Mouse (Mus musculus) hindbrain, embryonic 16.5 days (tissue): ENCODE data around the gene Olfr504. TPM values are rescaled to one million over a fixed set of nuclear protein-coding genes. Genes with fewer than 3 reads are reported as not detected.
"Not testable (repeated sequence)": the region's sequence is repeated elsewhere in the genome, so short reads cannot be mapped to it uniquely, and the experiment has no call there.

Experiments
- ATAC-seq: fragments of 200-750 bp; cut with Nextera tagmentation; 2 replicates; pipeline ENCODE4 v1.8.0; 2017; ENCODE audit warnings: moderate TSS enrichment, moderate library complexity
- H3K27ac ChIP-seq: fragments of 300-500 bp; sonication (generic); 2 replicates; pipeline ENCODE4 v1.5.1; 2014; ENCODE audit warnings: low read depth, mild to moderate bottlenecking, control low read depth, low read length, moderate library complexity
- H3K27me3 ChIP-seq: fragments of 300-500 bp; sonication (generic); replicated peaks from 2 replicates; pipeline ENCODE4 v1.6.1; 2014; ENCODE audit warnings: low read length; ENCODE audit not compliant: control insufficient read depth, insufficient read depth
- H3K36me3 ChIP-seq: fragments of 300-500 bp; sonication (generic); 2 replicates; pipeline ENCODE4 v1.6.1; 2014; ENCODE audit warnings: mild to moderate bottlenecking, low read length, moderate library complexity, mixed read lengths; ENCODE audit not compliant: control insufficient read depth, insufficient read depth
- H3K4me1 ChIP-seq: fragments of 300-500 bp; sonication (generic); 2 replicates; pipeline ENCODE4 v1.6.1; 2014; ENCODE audit warnings: low read depth, low read length; ENCODE audit not compliant: control insufficient read depth, insufficient read depth
- H3K4me2 ChIP-seq: fragments of 300-500 bp; sonication (generic); 2 replicates; pipeline ENCODE4 v1.6.1; 2014; ENCODE audit warnings: mild to moderate bottlenecking, low read length, control low read depth, moderate library complexity
- H3K4me3 ChIP-seq: fragments of 300-500 bp; sonication (generic); 2 replicates; pipeline ENCODE4 v1.5.1; 2014; ENCODE audit warnings: mild to moderate bottlenecking, low read length, control low read depth, moderate library complexity
- H3K9ac ChIP-seq: fragments of 300-500 bp; sonication (generic); 2 replicates; pipeline ENCODE4 v1.6.1; 2014; ENCODE audit warnings: low read depth, mild to moderate bottlenecking, control low read depth, low read length, moderate library complexity
- H3K9me3 ChIP-seq: fragments of 300-500 bp; sonication (generic); 2 replicates; pipeline ENCODE4 v1.6.1; 2014; ENCODE audit warnings: mild to moderate bottlenecking, low read length, moderate library complexity; ENCODE audit not compliant: control insufficient read depth
- WGBS: fragments of 180-500 bp; shearing (Covaris S2); extraction: QIAGEN DNeasy Blood & Tissue Kit; methylation state at CpG from one replicate; pipeline ENCODE4 v1.1.7; 2014; 5-methylcytosine and 5-hydroxymethylcytosine counted together
- polyA plus RNA-seq: library from polyadenylated mRNA; unstranded; fragments of >200 nt; fragmentation: Nextera tagmentation; extraction: Ambion mirVana; gene quantifications from 2 replicates; pipeline ENCODE4 v1.2.1, GENCODE M21; 2015

Gene Olfr504
- polyA plus RNA-seq: not detected in 2 replicates

- 0 out of 2 replicates have a peak, but pooled peaks cover 3% of the 10 kb centered on the region for H3K9me3 ChIP-seq
- 91% methylated on average over 1 of the region's 1 CpGs for WGBS
- H3K27me3 ChIP-seq: no peaks in the 10 kb centered on the region
- no peak for ATAC-seq
- no peak within 1 kb of the TSS for H3K27ac ChIP-seq
- no peak within 1 kb of the TSS for H3K9ac ChIP-seq
- no peaks in the 10 kb centered on the region for H3K4me1 ChIP-seq
- H3K4me3 ChIP-seq: no peak within 1 kb of the TSS
- H3K4me2 ChIP-seq: no peak within 1 kb of the TSS
- no peaks in the 10 kb centered on the region for H3K36me3 ChIP-seq
These were observed at the start of gene Olfr504 for GRCm38 (mm10) chr7:108565693-108566092. Gene Olfr504 (minus strand): TSS chr7:108565793.

GRCm38 (mm10) chr7:108614110-108614509 lies 48.5 kb upstream of the Olfr504 start:
- Histone ChIP-seq H3K9me3 (no peaks in the 10 kb centered on the region), H3K4me2 (no peak overlapping the region), H3K9ac (no peak overlapping the region), H3K27me3 (no peaks in the 10 kb centered on the region), H3K27ac (no peak overlapping the region), H3K36me3 (no peaks in the 10 kb centered on the region), H3K4me1 (no peaks in the 10 kb centered on the region), H3K4me3 (no peak overlapping the region)
- 87% methylated on average over 2 of the region's 2 CpGs for WGBS
- no peak for ATAC-seq

GRCm38 (mm10) chr7:108610487-108610886 lies 44.9 kb upstream of the Olfr504 start, which contains the start of gene Olfr506:
Gene Olfr506 (plus strand): TSS chr7:108610787.
- H3K36me3 ChIP-seq: no peaks in the 10 kb centered on the region
- no peaks in the 10 kb centered on the region for H3K9me3 ChIP-seq
- H3K27ac ChIP-seq: no peak within 1 kb of the TSS
- H3K4me1 ChIP-seq: no peaks in the 10 kb centered on the region
- no peak for ATAC-seq
- no peak within 1 kb of the TSS for H3K9ac ChIP-seq
- H3K4me2 ChIP-seq: no peak within 1 kb of the TSS
- no peak within 1 kb of the TSS for H3K4me3 ChIP-seq
- H3K27me3 ChIP-seq: no peaks in the 10 kb centered on the region

GRCm38 (mm10) chr7:108601916-108602315 lies 36.3 kb upstream of the Olfr504 start:
- not testable (repeated sequence) for H3K36me3 ChIP-seq, ATAC-seq, H3K9ac ChIP-seq, H3K9me3 ChIP-seq, H3K4me2 ChIP-seq, H3K27ac ChIP-seq, H3K4me3 ChIP-seq, H3K27me3 ChIP-seq, H3K4me1 ChIP-seq
- WGBS: 81% methylated on average over 3 of the region's 3 CpGs

- Histone ChIP-seq H3K9me3 (no peaks in the 10 kb centered on the region), H3K4me2 (no peak overlapping the region), H3K9ac (no peak overlapping the region), H3K4me3 (no peak overlapping the region), H3K27ac (no peak overlapping the region), H3K27me3 (no peaks in the 10 kb centered on the region), H3K36me3 (no peaks in the 10 kb centered on the region), H3K4me1 (no peaks in the 10 kb centered on the region)
- WGBS: 92% methylated on average over 1 of the region's 1 CpGs
- no peak for ATAC-seq
These were observed 24.2 kb upstream of the Olfr504 start for GRCm38 (mm10) chr7:108589797-108590196.

GRCm38 (mm10) chr7:108544227-108544626 lies 21.4 kb downstream of the Olfr504 start, which contains the start of gene Olfr503:
Gene Olfr503 (plus strand): TSS chr7:108544527.
- not testable (repeated sequence) for ATAC-seq, H3K4me1 ChIP-seq, H3K9me3 ChIP-seq, H3K9ac ChIP-seq, H3K4me3 ChIP-seq, H3K4me2 ChIP-seq, H3K27ac ChIP-seq, H3K27me3 ChIP-seq, H3K36me3 ChIP-seq
- 70% methylated on average over 1 of the region's 1 CpGs for WGBS

- Histone ChIP-seq H3K4me1 (no peaks in the 10 kb centered on the region), H3K4me2 (no peak overlapping the region), H3K9me3 (no peaks in the 10 kb centered on the region), H3K27ac (no peak overlapping the region), H3K4me3 (no peak overlapping the region), H3K36me3 (no peaks in the 10 kb centered on the region), H3K9ac (no peak overlapping the region), H3K27me3 (no peaks in the 10 kb centered on the region)
- ATAC-seq: no peak
- 89% methylated on average over 13 of the region's 13 CpGs for WGBS
These were observed 23.2 kb downstream of the Olfr504 start for GRCm38 (mm10) chr7:108542416-108542815.

- Histone ChIP-seq H3K36me3 (no peaks in the 10 kb centered on the region), H3K4me3 (no peak within 1 kb of the TSS), H3K27ac (no peak within 1 kb of the TSS), H3K4me2 (no peak within 1 kb of the TSS), H3K9me3 (no peaks in the 10 kb centered on the region), H3K4me1 (no peaks in the 10 kb centered on the region), H3K9ac (no peak within 1 kb of the TSS), H3K27me3 (no peaks in the 10 kb centered on the region)
- WGBS: 98% methylated on average over 1 of the region's 1 CpGs
- ATAC-seq: no peak
These were observed 40.6 kb downstream of the Olfr504 start, which contains the start of gene Olfr502 for GRCm38 (mm10) chr7:108524965-108525364. Gene Olfr502 (minus strand): TSS chr7:108525065.
